Mouse (Mus musculus) embryonic facial prominence, embryonic 13.5 days (tissue): ENCODE measurements around the gene Gm45208. TPM values are rescaled to one million over a fixed set of nuclear protein-coding genes. Genes with fewer than 3 reads are reported as not detected.
"Not testable (repeated sequence)": the region's sequence is repeated elsewhere in the genome, so short reads cannot be mapped to it uniquely, and the experiment has no call there.

ENCODE experiments used
- ATAC-seq: fragments of 200-750 bp; cut with Nextera tagmentation; 2 replicates; pipeline ENCODE4 v1.8.0; 2017; ENCODE audit warnings: low read depth; ENCODE audit not compliant: insufficient number of reproducible peaks, insufficient read depth, low FRiP score, low TSS enrichment
- H3K27ac ChIP-seq: fragments of 300-500 bp; sonication (generic); 2 replicates; pipeline ENCODE4 v1.5.1; 2015; ENCODE audit warnings: moderate library complexity, mild to moderate bottlenecking, inconsistent platforms
- H3K27me3 ChIP-seq: fragments of 300-500 bp; sonication (generic); 2 replicates; pipeline ENCODE4 v1.6.1; 2015; ENCODE audit warnings: mild to moderate bottlenecking, inconsistent platforms
- H3K36me3 ChIP-seq: fragments of 300-500 bp; sonication (generic); 2 replicates; pipeline ENCODE4 v1.6.1; 2015; ENCODE audit warnings: mild to moderate bottlenecking, inconsistent platforms
- H3K4me1 ChIP-seq: fragments of 300-500 bp; sonication (generic); 2 replicates; pipeline ENCODE4 v1.6.1; 2015; ENCODE audit warnings: inconsistent platforms
- H3K4me2 ChIP-seq: fragments of 300-500 bp; sonication (generic); 2 replicates; pipeline ENCODE4 v1.6.1; 2015; ENCODE audit warnings: moderate library complexity, mild to moderate bottlenecking, inconsistent platforms
- H3K4me3 ChIP-seq: fragments of 300-500 bp; sonication (generic); 2 replicates; pipeline ENCODE4 v1.5.1; 2015; ENCODE audit warnings: mild to moderate bottlenecking, inconsistent platforms
- H3K9ac ChIP-seq: fragments of 300-500 bp; sonication (generic); 2 replicates; pipeline ENCODE4 v1.6.1; 2015; ENCODE audit warnings: mild to moderate bottlenecking, inconsistent platforms
- H3K9me3 ChIP-seq: fragments of 300-500 bp; sonication (generic); 2 replicates; pipeline ENCODE4 v1.6.1; 2016; ENCODE audit warnings: inconsistent platforms
- WGBS: fragments of 180-500 bp; shearing (Covaris S2); methylation state at CpG from one replicate; pipeline ENCODE4 v1.1.7; 2015; ENCODE audit warnings: mixed read lengths; 5-methylcytosine and 5-hydroxymethylcytosine counted together
- polyA plus RNA-seq: library from polyadenylated mRNA; unstranded; fragments of >200 nt; fragmentation: Nextera tagmentation; extraction: Ambion mirVana; gene quantifications from 2 replicates; pipeline ENCODE4 v1.2.1, GENCODE M21; 2015

Gene Gm45208
- polyA plus RNA-seq, 1 experiment from 2014 or later = not detected

DNA sequence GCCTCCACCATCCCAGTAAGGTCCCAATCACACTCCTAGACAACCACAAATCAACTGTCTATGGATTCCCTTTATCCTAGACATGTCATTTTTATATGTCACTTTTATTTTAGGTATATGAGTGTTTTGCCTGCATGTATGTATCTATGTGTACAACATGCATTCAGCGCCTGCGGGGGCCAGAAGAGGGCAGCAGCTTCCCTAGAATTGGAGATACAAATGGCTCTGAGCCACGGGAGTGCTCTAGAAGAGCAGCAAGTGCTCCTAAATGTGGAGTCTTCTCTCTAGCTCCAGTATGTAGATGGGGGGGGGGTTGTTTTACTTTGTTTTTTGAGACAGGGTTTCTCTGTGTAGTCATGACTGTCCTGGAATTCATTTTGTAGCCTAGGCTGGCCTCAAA is 31.6 kb downstream of the Gm45208 start:
- not testable (repeated sequence) for H3K4me2 ChIP-seq, H3K9me3 ChIP-seq, H3K27me3 ChIP-seq, ATAC-seq, H3K36me3 ChIP-seq, H3K27ac ChIP-seq, H3K9ac ChIP-seq, H3K4me3 ChIP-seq, H3K4me1 ChIP-seq
- WGBS = 22% methylated on average over 3 of the region's 3 CpGs

DNA sequence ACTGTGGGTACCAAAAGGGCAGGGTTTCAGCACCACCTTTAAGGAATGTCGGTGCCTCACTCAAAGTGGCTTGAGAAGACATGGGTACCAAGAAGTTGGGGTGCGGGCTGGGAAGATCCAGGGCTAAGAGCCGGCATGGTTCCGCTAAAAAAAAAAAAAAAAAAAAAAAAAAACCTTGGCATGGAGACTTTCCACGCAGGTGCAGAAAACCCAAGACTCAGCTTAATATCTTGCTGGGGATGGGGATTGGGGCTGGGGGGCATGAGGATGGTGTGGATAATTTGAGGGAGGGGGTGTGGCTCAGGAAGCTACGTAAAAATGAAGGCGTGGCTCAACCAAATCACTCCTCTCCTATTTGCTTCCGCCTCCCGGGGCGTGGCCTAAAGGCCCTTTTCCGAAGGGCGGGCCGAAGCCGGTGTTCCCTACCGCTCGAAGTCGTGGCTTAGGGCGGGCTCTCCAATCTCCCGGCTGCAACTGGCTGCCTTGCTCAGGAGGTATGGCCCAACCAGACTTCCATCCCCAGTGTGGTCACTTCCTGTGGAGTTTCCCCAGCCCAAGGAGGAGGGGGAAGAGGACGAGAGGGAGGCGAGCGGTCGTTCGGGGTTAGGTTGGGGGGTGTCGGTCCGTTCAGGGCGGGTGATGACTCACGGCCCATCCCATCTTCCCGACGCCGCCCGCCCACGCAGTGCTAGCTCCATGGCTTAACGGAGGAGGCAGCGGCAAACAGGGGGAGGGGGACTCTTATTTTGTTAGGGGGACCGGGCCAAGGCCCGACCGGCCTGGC is 40.3 kb downstream of the Gm45208 start, which contains the start of gene Tfe3:
Tfe3 (plus strand) TSS at position 424 of the 784 bp plus-strand sequence.
- Histone ChIP-seq H3K27me3 (no peaks in the 10 kb centered on the region), H3K9ac (peak within 1 kb of the TSS; percentile 77), H3K36me3 (peaks cover 1% of the 10 kb centered on the region; the same call in 1 of the 2 replicates), H3K9me3 (no peaks in the 10 kb centered on the region), H3K27ac (peak within 1 kb of the TSS; percentile 62; the same call in 1 of the 2 replicates), H3K4me2 (peak within 1 kb of the TSS; percentile 69), H3K4me1 (peaks cover 19% of the 10 kb centered on the region), H3K4me3 (peak within 1 kb of the TSS; percentile 67)
- ATAC-seq = peak; percentile 92
- WGBS = 21% methylated on average over 36 of the region's 38 CpGs

DNA sequence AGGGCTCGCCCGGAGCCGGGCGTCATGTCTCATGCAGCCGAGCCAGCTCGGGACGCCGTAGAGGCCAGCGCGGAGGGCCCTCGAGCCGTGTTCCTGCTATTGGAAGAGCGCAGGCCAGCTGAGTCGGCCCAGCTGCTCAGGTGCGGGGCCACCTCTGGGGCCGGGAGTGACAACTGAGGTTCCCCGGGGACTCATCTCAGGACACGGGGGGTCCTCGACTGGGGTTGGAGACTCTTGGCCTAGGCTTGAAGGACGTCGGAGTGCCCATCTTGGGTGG is 40.8 kb downstream of the Gm45208 start:
- peak overlapping the region; percentile 77 for H3K9ac ChIP-seq
- H3K27ac ChIP-seq = peak overlapping the region; percentile 62; the same call in 1 of the 2 replicates
- no peak for ATAC-seq
- H3K9me3 ChIP-seq = no peaks in the 10 kb centered on the region
- peak overlapping the region; percentile 67 for H3K4me3 ChIP-seq
- no peaks in the 10 kb centered on the region for H3K27me3 ChIP-seq
- H3K4me2 ChIP-seq = peak overlapping the region; percentile 69
- H3K36me3 ChIP-seq = peaks cover 7% of the 10 kb centered on the region; the same call in 1 of the 2 replicates
- H3K4me1 ChIP-seq = peaks cover 19% of the 10 kb centered on the region
- 17% methylated on average over 21 of the region's 21 CpGs for WGBS

DNA sequence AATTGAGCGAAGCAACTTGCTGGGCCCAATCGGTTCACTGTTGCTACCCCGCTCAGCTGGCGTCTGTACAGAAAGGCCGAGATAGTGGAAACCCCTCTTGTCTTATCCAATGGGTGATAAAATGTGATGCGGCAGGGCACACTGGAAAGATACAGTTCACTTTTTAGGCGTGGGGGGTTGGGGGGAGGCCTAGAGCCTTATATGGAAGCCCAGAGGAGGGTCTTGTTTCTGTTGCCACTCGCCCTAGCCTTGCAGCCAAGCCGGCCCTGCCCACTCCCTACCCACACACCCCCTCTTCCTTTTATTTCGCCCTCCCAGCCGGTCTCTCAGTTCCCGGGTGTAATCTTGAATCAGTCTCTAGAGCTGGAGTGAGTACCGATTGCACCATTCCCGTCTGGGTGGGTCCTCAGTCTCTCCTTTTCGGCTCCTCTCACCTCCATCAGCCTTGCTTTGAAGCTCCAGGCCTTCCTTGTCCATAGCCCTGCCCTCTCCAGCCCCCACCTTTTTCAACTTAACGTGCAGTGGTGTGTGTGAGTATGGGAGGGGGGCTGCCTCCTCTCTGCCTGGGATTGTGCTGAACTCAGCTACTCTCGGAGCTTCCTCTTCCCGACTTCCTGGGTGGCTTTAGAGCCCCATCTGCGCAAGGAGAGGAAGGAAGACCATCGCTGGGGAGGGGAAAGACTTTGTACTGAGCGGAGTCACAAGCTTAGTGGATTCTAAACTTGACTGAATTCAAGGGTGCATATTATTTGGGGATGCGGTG is 41.8 kb downstream of the Gm45208 start:
- peak overlapping the region; percentile 69 for H3K4me2 ChIP-seq
- H3K9ac ChIP-seq = peak overlapping the region; percentile 77
- H3K27ac ChIP-seq = no peak overlapping the region
- no peaks in the 10 kb centered on the region for H3K27me3 ChIP-seq
- H3K4me1 ChIP-seq = peaks cover 19% of the 10 kb centered on the region
- peak overlapping the region; percentile 67 for H3K4me3 ChIP-seq
- H3K9me3 ChIP-seq = no peaks in the 10 kb centered on the region
- ATAC-seq = no peak
- WGBS = 20% methylated on average over 22 of the region's 22 CpGs
- peaks cover 16% of the 10 kb centered on the region for H3K36me3 ChIP-seq

DNA sequence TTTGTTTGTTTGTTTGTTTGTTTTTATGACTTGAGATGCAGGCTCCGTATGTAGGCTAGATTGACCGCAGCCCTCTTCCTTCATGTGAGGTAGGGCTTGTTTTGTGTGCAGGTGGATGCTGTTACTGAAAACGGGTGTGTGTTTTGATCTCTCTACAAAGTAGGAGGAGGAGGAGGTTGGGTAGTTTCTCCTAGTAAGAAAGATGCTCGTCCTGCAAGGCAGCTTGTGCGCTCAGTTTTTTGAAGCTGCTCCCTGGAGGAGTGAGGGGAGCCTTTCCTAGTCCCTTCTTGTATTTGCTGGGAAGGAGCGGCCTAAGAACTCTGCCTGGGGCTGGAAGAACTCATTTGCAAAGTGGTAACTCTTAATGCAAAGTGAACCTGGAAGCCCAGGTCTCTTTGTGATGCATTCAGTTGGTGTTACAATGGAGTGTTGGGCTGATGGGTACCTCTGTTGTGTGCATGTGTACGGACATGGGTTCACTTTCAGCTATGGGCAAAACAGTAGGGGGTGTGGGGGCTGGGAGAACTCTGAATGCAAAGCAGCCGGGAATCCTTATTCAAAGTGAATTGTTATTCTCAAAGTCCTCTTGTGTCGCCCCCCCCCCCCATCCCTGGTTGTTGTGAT is 42.7 kb downstream of the Gm45208 start:
- H3K27me3 ChIP-seq = no peaks in the 10 kb centered on the region
- peak overlapping the region; percentile 32 for H3K9ac ChIP-seq
- 17% methylated on average over 9 of the region's 9 CpGs for WGBS
- H3K4me3 ChIP-seq = peak overlapping the region; percentile 67
- H3K4me1 ChIP-seq = peaks cover 19% of the 10 kb centered on the region
- ATAC-seq = no peak
- H3K9me3 ChIP-seq = no peaks in the 10 kb centered on the region
- H3K4me2 ChIP-seq = peak overlapping the region; percentile 69
- no peak overlapping the region for H3K27ac ChIP-seq
- H3K36me3 ChIP-seq = peaks cover 18% of the 10 kb centered on the region

DNA sequence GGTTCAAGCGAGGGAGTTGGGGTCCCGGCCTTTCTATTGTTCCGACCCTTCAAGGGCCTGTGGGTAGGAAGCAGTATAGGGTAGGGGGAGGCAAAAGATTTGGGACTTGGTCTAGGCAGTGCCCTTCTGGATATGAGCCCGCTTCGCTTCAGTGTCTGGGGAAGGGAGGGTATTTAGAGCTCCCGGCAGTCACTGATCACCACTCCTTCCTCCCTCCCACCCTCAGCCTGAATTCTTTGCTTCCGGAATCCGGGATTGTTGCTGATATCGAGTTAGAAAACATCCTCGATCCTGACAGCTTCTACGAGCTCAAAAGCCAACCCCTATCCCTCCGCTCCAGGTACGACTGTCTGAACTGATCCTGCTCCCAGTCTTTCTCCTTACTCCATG is 43.2 kb downstream of the Gm45208 start:
- WGBS = 21% methylated on average over 11 of the region's 13 CpGs
- H3K36me3 ChIP-seq = peaks cover 24% of the 10 kb centered on the region
- peak overlapping the region; percentile 67 for H3K4me3 ChIP-seq
- H3K27me3 ChIP-seq = no peaks in the 10 kb centered on the region
- peaks cover 19% of the 10 kb centered on the region for H3K4me1 ChIP-seq
- no peak for ATAC-seq
- H3K27ac ChIP-seq = no peak overlapping the region
- 0 out of 2 replicates have a peak overlapping the region, but pooled peaks have one; percentile 6 for H3K9ac ChIP-seq
- no peaks in the 10 kb centered on the region for H3K9me3 ChIP-seq
- H3K4me2 ChIP-seq = peak overlapping the region; percentile 69

DNA sequence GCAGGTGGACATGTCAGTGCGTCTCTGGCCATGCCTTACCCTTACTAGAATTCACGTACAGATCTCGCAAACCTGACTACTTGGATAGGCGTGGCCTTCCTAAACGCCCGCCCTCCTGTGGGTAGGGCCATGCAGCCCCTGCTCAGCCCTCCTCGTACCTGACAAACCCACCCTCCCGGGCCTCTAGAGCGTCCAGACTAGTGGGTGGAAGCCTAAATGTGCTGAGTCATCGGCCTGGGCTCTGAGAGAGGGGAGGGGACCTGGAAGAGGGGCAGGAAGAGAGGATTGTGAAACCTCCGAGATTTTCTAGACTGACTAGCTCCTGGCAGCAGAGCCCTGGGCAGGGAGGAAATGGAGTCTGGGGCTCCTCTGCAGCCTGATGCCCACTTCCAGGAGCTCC is 43.7 kb downstream of the Gm45208 start:
- no peak for ATAC-seq

DNA sequence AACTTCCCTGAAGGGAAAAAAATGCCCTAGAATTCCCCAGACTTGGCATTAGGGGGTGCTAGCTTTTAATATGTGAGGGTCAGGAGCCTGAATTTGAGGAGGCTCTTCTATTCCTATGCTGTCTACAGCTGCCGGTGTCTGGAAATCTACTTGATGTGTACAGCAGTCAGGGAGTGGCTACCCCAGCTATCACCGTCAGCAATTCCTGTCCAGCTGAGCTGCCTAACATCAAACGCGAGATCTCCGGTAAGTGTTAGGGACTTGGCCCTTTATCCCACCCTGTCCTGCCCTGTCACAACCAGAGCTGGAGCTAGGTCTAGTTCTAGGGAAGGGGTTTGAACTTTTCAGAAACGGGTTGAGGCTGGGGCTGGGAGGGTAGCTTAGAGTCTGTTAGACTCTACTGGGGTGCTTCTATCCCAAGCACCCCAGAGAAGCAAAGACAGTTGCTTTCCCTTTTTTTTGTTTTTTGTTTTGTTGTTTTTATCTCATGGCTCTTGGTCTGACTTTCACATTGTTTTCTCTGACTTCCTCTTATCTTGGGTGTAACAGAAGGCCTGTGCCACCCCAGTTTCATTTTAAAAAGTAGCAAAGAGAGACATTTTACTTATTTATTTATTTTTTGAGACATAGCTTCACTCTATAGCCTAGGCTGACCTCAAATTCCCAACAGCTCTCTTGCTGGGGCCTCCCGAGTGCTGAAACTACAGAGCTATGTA is 47.4 kb downstream of the Gm45208 start:
- Histone ChIP-seq H3K36me3 (peaks cover 63% of the 10 kb centered on the region), H3K9ac (no peak overlapping the region), H3K27me3 (no peaks in the 10 kb centered on the region), H3K4me3 (no peak overlapping the region), H3K9me3 (no peaks in the 10 kb centered on the region), H3K4me2 (no peak overlapping the region), H3K27ac (no peak overlapping the region), H3K4me1 (peaks cover 17% of the 10 kb centered on the region)
- no peak for ATAC-seq
- WGBS = 91% methylated on average over 7 of the region's 7 CpGs

More for the DNA sequence above, 43.7 kb downstream of the Gm45208 start:
- H3K36me3 ChIP-seq = peaks cover 27% of the 10 kb centered on the region
- H3K9me3 ChIP-seq = no peaks in the 10 kb centered on the region
- peak overlapping the region; percentile 67 for H3K4me3 ChIP-seq
- no peak overlapping the region for H3K9ac ChIP-seq
- H3K27me3 ChIP-seq = no peaks in the 10 kb centered on the region
- H3K4me2 ChIP-seq = peak overlapping the region; percentile 69
- peaks cover 19% of the 10 kb centered on the region for H3K4me1 ChIP-seq
- 15% methylated on average over 11 of the region's 11 CpGs for WGBS
- H3K27ac ChIP-seq = no peak overlapping the region

DNA sequence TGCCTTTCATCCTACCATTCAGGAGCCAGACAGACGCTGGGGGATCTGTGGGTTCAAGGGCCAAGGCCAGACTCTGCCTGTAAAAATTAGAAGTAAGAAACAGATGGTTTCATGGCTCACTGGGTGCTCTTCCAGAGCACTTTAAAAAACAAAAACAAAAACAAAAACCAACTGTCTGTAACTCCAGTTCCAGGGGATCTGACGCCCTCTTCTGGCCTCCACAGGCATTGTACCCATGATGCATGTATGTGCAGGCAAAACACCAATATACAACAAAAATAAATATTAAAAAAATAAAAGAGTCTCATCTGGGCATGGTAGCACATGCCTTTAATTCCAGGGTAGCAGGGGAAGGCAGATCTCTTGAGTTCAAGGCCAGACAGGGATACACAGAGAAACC is 50.7 kb downstream of the Gm45208 start:
- Histone ChIP-seq H3K4me2 (no peak overlapping the region), H3K4me1 (no peaks in the 10 kb centered on the region), H3K36me3 (peaks cover 57% of the 10 kb centered on the region), H3K4me3 (no peak overlapping the region), H3K9me3 (no peaks in the 10 kb centered on the region), H3K9ac (no peak overlapping the region), H3K27ac (no peak overlapping the region), H3K27me3 (no peaks in the 10 kb centered on the region)
- WGBS = 46% methylated on average over 2 of the region's 2 CpGs
- ATAC-seq = no peak

DNA sequence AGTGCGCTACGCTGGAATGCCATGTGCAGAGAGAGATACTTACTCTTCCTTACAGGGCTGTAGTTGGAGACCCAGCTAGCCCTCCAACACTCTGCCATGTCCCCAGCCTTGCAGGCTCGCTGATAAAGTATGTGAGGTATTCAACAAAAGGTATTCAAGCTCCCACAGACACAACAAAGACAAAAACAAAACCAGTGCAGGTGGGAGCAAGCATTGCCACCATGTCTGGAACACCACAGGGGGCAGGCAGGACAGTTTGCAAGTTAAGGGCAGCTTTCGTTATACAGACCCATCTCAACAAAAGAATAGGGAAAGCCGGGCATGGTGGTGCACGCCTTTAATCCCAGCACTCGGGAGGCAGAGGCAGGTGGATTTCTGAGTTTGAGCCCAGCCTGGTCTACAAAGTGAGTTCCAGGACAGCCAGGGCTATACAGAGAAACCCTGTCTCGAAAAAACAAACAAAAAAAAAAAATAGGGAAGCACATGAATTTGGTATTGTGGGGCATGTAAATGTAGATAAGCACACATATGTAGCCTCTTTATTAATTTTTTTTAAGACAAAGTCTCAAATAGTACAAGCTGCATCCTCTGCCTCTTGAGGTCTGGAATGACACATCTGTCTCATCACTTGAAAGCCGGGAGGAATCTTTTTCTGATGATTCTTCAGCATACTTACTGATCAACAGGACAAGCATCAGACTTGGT is 53.6 kb downstream of the Gm45208 start:
- Histone ChIP-seq H3K9ac (no peak overlapping the region), H3K4me2 (no peak overlapping the region), H3K36me3 (peaks cover 36% of the 10 kb centered on the region), H3K4me3 (no peak overlapping the region), H3K9me3 (no peaks in the 10 kb centered on the region), H3K4me1 (no peaks in the 10 kb centered on the region), H3K27ac (no peak overlapping the region), H3K27me3 (no peaks in the 10 kb centered on the region)
- 59% methylated on average over 9 of the region's 9 CpGs for WGBS
- ATAC-seq = no peak
